Mouse (Mus musculus): Measurements from ENCODE around the gene Cdh22.
A peak's percentile ranks its signal among the peaks of the same experiment; 100 is the strongest.

Gene Cdh22

DNA sequence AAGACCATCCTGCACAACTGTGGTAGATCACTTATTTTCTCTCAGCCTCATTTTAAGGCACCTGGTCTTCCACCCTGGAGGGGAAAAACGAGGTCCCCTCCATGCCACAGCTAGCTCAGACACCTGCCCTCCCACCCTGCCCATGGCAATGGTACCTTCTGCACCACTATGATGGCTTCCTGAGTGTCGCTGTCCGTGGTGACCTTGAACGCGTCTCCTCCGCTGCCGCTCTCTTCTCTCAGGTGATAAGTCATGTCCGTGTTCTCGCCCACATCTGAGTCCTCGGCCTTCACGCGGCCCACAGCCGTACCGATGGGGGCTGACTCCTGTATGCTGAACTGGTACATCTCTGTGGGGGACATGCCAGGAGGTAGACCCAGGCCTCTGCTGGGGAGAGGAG, 91.2 kb downstream of the Cdh22 start:
- DNase-seq, result no peak

DNA sequence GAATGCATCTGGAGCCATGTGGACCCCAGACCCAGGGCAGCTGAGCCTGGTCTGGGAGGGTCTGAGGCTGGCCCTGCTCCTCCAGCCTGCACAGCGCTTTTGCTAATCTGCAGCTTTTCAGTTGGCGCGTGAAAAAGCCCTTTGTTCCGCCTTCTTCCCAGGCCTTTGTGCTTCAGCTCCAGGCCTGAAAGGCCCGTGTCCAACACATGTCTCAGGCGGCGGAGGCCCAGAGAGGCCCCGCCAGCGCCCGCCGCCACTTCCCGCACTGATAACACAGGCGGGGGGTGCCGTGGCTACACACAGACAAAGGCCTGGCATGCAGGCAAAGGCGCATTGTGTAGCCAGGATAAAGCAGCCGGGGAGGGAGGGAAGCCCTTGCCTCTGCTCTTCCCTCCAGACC, 98.6 kb downstream of the Cdh22 start:
- DNase-seq, result no peak

DNA sequence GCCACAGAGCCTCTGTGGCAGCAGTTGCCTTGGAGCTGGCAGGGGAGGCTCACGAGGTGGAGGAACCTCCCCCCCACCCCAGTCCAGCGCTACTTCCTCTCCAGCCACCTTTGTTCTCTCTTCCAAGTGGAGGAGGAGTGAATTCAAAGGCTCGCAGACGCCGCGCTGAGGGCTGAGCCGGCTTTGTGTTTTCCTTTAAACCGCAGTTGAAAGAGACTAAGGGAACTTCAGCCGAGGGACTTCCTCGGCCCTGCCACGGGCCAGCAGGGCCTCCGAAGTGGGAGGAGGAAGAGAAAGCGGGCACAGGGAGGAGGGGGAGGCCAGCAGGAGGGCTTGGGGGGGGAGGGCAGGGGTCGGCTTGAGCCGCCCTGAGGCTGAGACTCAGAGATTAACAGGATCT, 101.1 kb downstream of the Cdh22 start:
- peak; percentile 15 for DNase-seq

DNA sequence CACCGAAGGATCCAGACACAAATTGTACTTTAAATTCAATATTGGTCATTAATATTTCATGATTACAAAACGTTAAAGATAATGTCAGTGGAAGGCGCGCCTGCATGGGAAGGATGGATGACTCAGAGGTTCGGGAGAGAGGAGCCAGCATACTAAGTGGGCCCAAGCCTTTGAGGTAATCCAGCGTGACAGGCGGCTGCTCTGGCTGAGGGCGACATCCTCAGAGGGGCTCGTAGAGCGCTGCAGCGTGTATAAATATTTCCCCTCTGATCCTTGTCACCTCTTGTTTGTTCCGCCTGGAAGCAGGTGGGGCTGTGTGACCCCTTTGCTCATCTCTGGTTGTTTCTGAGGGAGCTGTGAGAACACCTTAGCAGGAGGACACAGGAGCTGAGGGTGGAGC, 103.2 kb downstream of the Cdh22 start:
- no peak for DNase-seq

DNA sequence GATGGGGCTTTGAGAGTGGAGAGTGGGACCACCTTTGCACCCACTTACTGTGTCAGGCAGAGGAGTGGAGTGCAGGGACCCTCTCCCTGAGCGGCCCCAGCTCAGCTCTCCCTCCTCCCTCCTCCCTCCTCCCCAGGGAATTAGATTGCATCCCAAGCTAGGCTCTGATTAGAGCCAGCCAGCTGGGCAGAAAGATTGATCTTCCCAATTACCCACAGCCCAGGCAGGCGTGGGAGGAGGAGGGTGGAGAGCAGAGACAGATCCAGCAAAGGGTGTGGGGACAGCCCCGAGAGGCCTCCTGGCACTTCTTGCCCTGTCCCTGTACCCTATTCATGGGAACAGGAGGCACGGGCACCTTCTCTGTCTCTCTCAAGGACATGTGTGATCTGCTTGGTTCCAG, 105.5 kb downstream of the Cdh22 start:
- no peak for DNase-seq

DNA sequence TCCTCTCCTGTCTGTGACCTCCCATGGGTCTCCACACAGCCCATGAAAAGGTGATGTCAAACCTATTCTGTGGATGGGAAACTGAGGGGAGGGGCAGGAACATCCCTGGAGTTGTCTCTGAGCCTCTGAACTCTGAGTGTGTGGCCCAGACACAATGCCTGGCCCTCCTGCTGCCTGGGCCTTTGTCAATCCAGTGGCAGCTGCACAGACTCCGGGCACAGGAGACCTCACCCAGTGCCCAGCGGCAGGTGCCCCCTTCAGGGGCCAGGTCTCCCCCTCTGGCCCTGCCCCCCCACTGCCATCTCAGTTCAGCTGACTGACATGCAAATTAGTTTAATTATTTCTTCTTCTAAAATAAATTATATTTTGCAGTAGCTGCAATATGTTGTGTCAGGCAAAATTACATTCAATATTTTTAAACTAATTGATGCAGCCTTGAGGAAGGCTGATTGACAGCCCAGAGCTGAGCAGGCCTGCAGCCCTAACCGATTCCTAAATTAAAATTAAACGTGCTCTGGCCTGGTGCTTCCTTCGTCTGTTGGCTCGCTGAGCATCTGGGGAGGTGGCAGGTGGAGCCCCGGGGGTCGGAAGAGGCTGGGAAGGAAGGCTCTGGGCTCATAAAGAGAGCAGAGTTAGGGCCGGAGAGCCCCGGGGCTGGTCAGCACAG, 107.6 kb downstream of the Cdh22 start:
- no peak for DNase-seq

DNA sequence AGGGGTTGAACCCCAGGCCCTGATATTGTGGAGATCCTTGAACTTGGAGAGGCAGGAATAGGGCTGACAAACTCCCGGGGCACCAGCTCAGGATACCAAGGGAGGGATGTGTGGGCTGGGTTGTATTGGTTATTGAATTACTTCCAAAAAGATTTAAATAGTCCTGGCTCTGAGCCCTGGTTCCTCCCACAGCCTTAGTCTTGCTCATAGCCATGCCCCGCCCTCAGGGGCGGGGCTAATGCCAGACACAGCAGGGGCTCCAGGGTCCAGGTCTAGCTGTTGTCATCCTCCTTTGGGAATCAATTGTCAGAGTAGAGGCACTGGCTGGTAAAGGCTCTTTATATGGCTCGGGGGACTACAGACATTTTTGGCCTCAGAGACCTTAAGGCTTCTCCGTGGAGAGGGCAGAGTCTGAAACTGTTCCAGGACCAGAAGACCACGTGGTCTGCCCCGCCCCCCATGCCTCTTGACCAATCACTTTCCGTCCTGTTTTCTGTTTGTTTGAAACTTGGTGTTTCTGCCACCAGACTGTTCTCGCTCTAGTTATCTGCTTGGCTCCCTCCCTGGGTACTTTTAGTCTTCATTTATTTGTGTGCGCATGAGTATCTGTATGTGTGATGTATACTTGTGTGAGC, 113.3 kb downstream of the Cdh22 start:
- DNase-seq, result no peak

DNA sequence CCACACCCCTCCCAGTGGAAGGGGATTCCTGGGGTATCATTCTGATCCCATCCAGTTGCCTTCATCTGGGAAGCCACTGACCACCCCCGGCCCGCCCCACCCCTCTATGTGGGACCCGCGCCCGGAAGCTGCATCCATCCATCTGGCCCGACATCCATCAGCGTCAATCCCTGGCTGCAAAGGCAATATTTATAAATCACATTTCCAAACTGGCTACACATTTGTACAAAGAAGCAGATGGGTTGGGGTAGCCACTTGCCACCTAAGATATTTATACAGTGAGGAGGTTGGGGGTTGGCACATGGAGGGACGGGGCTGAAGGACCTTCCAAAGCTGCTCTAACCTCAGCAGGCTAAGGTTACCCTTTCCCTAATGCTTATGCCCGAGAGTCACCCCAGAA, 113.9 kb downstream of the Cdh22 start:
- no peak for DNase-seq

DNA sequence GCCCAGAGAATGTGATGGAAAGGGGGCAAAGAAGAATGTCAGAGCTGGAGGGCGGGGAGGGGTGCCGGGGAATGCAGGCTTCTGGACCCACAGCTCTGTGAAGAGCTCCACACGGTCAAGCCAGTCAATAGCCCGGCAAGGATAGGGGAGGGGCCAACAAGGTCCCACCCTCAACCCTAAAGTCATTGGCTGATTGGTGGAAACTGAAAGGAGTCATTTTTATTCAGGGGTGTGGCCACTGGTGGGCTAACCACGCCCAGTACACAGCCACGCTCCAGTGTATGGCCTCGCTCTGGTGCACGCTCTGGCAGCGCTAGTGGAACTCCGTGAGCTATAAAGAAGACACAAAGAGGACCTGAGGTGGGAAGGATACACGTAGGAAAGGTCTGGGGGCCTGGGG, 120.9 kb downstream of the Cdh22 start:
- no peak for DNase-seq

DNA sequence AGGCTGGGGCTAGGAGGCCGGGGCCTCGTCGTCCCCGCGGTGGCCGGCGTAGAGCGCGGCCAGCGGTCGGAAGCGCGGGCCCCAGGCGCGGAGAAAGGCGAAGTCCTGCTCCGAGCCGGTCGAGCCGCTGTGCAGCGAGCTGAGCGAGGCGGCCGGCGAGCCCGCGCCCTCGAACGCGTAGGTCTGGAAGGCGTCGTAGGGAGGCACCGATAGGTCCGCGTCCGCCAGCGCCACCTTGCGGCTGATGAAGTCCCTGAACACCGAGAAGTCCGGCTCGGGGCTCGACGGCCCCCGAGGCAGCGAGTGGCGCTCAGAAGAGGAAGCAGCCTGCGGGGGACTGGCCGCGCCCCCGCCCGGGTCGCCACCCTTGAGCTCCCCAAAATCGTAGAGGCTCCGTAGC, 122.5 kb downstream of the Cdh22 start:
- DNase-seq, result peak; percentile 87

DNA sequence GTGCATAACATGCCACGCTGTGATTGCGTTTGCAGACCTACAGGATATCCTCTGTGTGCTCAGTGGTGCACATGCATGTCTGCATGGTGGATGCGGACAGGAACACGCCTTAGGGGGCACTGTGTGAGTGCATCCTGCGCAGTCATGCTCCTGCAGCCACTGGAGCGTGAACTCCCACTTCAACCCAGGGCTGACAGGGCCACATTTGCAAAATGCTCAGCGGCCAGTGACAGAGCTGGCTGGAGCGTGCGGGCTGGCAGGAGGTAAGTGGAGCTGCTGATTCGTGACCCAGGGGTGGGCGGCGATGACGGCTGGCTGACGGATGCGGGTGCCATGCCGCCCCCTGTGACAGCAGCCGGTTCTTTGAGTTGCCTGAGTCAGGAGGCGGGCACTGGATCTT, 128.1 kb downstream of the Cdh22 start:
- DNase-seq, result no peak

DNA sequence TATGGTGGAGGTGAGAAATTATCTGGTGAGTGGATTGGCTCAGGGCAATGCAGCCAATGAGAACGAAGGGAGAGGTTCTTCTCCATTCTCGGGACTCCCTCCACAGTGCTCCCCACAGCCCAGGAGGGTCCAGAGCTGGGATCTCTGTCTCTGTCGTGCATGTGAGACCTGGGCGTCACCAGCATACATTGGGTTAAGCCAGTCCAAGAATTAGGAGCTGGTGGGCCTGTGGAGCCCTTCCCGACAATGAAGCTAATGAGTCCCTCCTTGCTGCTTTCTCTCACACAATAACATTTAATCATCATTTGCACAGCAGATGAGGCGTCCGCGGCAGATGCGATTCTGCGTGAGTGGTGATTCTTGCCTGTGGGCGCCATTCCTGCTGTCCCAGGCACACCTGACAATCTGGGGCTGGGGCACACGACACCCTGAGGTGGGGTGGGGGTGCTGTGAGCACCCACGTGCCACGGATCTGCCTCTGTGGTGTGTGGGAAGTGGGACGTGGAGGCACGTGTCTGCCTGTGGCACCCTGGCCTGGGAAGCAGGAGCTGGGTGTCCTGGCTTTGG, 129.1 kb downstream of the Cdh22 start:
- no peak for DNase-seq

DNA sequence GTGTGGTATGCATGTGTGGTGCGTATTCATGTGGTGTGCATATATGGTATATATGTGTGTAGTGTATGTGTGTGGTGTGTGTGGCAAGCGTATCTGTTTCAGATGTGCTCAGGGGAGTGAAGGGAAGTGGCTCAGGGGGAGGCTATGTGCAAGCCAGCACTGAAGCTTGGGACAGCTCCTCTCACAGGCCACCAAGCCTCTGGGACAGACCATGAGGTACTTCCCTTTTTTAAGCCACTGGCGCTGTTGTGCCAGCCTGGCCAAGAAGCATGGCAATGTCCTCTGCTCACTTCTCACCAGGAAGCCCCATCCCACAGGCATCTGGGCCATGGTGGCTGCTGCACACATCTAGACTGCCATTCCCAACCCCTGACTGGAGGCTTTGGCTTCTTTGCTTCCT, 131.7 kb downstream of the Cdh22 start:
- DNase-seq, result no peak

DNA sequence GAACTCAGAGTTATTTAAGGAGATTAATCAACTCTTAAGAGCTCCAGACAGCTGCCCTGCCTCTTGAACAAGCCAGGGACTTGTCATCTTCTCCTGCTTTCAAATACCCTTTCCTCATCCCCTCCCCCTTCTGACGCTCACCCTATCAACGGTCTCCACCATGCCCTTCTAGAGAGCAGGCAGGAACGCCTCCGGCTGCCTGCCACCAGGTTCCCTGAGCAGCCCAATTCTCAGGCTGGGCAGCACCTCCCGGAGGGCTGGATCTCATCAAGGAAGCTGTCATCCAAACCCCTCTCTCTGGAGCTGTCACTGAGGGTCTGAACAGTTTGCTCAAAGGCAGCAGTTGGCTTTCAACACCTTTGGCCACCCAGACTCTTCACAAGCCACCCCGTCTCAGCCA, 133.9 kb downstream of the Cdh22 start:
- DNase-seq, result no peak

DNA sequence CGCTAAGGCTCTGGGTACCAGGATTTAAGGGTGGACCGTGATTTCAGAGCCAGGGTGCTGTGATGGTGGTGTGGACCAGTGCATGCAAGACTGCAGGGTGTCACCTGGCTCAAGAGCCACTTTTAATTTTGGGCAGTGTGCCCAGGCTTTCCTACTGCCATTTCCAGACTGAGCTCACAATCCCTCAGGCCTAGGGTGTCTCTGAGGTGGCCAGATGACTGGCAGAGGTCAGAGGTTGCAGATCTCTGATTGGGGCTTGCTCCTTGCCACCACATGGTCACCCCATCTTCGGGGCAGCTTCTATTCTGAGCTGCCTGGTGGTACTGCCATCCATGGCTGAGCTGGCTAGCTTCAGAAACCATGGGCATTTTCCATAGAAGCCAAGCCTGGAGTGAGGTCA, 135.8 kb downstream of the Cdh22 start:
- no peak for DNase-seq

DNA sequence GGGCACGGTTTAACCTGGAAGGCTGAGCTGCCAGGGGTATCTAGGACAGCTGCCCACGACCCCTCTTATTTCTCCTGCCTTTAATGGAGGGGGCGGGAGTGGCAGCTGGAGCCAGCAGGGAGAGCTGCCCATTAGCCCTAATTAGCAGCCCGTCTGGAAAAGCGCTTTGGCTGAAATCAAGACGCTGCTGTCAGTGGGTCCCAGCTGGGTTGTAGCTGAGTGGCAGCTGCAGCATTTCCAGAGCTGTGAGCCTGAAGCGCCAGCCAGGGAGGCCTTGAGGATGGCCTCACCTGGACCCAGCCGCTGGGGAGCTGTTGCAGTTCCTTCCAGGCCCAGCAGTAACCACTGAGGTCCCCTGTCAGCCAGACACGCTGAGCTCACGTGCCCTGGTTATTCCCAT, 138.3 kb downstream of the Cdh22 start:
- no peak for DNase-seq

DNA sequence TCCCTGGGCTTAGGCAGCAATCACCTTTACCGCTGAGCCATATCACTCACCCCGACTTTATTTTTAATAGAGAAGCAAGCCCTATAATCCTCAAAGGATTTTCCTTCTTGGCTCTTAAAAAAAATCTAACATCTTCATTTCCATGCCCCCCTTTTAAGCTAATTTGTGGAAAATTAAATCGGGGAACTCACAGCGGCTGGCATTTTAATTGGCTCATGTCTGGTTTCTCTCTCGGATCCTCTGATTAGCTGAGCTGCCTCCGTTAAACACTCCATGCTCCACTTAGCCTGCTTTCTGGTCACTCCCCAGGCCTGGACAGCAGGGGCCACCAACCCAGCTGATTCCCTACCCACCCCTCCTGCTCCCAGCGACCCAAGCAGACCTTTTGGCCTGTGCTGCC, 142.3 kb downstream of the Cdh22 start:
- no peak for DNase-seq

DNA sequence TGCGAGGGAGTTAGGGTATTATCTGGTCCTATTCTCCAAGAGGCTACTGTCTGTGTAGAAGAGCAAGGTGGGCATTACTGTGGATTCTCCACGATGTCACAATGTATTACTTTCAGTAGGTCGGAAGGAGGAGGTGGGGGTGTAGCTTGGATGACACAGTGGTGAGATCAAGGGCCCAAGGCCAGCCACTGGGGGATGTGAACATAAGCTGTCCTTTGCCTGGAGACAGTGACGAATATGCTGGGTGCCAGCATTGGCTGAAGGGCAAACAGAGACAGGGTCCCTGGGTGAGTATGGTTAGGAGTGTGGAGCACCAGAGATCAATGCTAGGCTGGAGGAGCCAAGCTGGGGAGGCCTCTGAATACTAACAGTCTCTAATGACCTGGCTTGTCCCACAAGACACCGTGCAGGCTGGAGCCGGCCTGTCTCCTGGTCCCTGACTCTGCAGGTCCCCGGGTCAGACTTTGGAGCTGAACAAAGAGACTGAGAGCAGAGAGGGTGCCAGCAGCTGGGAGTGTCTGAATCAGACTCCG, 143.2 kb downstream of the Cdh22 start:
- DNase-seq, result no peak

DNA sequence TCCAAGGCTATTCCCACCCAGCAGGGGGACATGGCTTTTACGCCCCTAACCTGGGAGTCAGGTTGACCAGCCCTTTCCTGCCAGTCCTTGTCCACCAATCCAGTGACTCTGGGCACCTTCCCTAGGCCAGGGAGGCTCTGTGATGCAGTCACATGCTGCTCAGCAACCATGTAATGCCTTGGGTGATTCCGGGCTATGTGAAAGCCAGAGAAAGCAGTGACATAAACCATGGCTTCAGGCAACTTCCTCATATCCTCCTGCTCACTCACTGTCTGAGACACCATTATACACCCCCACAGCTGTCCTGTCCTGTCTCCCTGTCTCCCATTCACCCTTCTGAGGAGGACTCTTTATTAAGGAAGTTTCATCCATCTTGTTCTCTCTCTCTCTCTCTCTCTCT, 144.0 kb downstream of the Cdh22 start, which contains the start of gene 1700025C18Rik:
Gene 1700025C18Rik, minus strand, starts transcription at position 101 of the 400 bp plus-strand sequence.
- no peak for DNase-seq

DNA sequence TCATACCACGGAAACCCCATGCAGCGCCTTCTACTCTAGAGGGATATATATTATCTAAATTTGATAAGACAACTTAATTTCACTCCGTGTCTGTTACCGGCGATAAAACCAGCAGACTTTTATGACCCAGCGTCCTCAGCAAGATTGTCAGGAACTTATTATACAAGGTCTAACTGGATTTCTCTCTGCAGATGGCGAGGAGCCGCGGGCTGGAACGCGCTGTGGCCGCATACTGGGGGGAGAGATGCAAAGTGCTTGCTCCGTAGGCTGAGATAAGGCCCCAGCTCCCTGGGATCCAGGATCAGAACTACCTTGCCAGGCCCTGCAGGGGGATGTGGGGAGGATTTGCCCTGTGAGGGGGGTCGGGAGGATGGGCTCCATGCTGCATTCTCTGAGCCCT, 145.2 kb downstream of the Cdh22 start:
- DNase-seq, result no peak

DNA sequence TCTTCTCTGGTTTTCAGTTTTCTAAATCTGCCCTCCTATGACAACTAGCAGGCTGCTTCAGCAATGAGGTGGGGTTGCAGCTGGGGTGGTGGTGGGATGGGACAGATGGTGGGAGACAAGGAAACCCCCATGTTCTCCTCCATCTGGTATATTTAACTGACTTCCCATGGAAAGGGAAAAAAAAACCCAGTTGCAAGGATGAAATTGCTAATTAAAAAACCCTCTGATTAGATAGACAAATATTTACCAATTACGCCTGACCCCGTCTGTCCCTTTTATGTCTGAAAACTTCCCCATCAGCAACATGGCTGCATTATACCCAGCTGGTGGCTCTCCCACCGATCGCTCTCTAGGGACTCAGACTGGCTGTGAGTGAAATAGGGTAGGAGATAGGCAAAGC, 148.0 kb downstream of the Cdh22 start:
- no peak for DNase-seq

DNA sequence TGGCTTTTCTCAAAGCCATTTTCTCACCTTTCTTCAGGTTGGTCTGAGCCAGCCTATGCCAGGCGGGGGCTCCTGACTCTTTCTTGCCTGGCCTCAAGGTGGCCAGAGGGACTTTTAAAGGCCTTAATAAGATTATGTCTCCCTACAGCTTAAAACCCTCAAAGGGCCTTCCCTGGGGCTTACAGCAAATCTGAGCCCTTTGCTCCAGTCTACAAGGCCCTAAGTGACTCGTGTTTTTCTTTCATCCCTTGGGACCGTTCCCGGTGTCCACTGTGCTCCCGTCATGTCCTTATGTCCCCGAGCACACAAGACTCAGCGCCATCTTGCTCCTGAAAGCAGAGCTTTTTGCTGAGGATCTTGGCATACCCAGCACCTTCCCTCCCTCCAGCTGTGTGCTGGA, 153.4 kb downstream of the Cdh22 start:
- DNase-seq, result no peak

DNA sequence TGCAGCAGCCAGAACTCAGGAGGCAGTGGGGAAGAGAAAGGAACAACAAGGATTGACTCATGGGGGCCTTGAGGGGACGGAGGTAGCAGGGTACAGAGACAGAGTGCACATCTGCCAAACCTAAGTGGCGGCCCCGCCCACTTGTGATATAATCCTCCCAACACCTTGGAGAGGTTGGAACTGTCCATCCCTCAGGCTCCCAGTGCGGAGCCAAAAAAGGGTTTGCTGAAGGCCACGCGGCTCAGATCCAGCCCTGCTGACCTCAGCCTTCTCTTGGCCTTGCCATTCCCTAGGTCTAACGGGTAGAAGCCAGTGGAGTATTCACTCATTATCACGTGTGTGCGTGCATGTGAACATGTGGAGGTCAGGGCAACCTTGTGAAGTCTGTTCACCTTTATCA, 154.0 kb downstream of the Cdh22 start:
- no peak for DNase-seq

DNA sequence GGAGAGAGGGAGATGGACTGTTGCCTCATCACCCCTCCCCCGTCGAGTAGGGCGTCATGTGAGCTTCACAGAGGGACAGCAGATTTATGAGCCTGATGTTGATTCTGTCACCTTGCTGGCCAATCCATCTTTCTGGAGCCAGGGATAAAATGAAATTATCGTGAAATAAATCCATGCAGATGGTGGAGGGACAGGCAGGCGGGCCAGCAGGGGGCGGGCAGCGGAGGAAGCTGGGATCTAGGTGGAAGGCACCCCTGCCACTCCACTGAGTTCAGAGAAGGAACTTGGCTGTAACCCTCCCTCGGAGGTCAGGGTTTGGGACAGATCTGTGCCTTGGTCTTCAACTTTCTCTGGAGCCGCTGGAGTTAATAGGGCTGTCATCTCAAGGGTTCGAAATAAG, 156.0 kb downstream of the Cdh22 start:
- DNase-seq, result no peak

DNA sequence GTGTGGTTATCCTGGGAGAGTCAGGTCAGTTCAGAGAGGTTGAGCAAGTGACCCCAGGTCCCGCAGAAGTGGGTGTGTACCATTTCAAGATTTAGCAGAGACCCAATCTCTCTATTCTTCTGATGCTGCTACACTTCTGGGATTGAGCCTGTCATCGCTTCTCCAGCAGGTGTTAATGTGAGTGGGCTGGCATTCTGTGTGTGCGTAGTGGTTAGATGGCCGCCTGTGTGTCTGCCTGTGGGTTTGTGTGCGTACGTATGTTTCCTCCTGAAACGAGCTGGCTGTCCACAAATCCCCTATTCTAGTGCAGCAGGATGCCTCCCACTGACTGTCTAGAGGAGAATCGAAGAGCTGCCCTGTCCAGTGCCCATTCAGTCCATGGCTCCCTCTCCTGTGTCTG, 156.6 kb downstream of the Cdh22 start:
- DNase-seq, result no peak
